Mouse (Mus musculus) left cerebral cortex, postnatal 10 days (tissue): ENCODE measurements at regions not wholly inside any gene's neighbourhood (a gene's known extent, or its start where the extent isn't known, plus 50 kb on each side); places are given as distances from the start of the nearest gene placed in this dataset.

Experiments used
- DNase-seq, 2 experiments: peaks; one replicate each; pipeline ENCODE4 v3.0.0; 2021 to 2022; ENCODE audit warnings: low spot score in 2 of 2, mixed read lengths in 1 of 2; ENCODE audit errors: extremely low spot score in 1 of 2
- intact Hi-C: fragments of 180-260 bp; cut with DNase I; formaldehyde crosslinking; loops from one replicate; pipeline ENCODE4 v1.15.1; 2025

GRCm38 (mm10) chr9:25201671-25202070, 50.1 kb upstream of the Herpud2 start:
- no peak for DNase-seq
- intact Hi-C loops = loop anchor here (10.0 kb wide), 1 partner anchor 53 kb away; the partner anchor contains the start of gene Sept7
